Mouse (Mus musculus) kidney, adult 8-10 months (tissue): Measurements from ENCODE around the gene Maml3.

ENCODE experiments used
- DNase-seq, 2 experiments: peaks; one replicate each; pipeline ENCODE4 v3.0.0; 2022

Maml3 gene

DNA sequence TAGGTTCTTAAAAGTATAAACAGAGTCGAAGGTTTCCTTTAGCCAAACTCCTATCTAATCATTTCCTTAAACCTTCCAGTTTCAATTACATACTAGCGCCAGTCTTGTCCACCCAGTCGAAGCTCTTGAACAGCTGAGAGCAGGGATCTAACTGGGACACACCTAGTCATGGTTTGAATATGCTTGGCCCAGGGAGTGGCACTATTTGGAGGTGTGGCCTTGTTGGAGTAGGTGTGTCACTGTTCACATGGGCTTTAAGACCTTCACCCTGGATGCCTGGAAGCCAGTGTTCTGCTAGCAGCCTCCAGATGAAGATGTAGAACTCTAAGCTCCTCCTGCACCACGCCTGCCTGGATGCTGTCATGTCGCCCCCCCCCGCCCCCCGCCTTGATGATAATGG is 244.4 kb downstream of the Maml3 start:
- DNase-seq: no peak

DNA sequence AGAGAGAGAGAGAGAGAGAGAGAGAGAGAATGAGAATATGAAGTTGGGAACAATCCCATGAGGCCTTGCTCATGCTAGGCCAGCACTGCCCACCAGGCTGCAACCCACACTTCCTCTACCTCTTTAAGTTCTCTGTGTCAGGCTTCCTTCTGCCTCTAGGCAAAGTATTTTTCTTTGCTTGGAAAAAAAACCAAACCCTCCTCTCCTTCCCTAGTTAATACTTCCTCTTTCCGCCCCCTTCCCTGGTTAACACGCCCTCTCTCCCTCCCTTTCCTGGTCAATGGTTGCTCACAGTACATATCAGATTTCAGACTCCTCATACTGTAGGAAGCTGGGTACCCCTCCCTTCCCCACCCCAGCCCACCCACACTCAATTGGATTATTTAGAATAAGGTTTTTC is 245.7 kb downstream of the Maml3 start:
- DNase-seq: no peak

DNA sequence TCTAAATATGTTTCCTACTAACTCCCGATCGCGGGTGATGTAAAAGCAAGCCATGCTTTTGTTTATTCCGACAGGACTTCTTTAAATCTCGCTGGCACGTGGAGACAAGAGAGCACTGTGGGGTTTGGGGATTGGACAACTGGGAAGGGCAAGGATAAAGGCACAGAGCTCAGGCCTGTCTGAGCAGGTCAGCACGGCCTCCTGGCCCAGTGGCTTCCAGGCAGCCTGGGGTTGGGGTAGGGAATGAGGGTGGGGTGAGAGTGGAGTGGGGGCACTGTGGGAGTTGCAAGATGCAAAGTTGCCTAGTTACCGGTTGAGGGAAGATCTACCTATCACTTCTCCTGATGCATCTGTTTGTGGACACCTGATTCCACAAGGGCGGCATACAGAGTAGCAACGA is 250.7 kb downstream of the Maml3 start:
- no peak for DNase-seq

DNA sequence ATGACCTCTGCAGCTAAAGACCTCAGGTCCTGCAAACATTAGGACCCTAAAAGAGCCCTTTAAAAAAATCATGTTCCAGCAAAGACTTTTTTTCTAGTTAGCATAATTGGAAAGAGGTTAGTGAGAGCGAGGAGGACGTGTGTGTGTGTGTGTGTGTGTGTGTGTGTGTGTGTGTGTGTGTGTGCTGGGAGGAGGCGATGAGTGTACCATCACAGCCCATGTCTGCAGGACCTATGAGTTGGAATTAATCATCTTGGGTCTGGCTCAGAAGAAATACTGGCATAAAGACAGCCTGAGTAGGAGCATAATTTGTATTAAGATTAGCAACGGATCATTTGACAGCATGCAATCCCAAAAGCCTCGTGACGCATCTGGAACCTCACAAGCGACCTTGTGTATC is 251.3 kb downstream of the Maml3 start:
- no peak for DNase-seq

DNA sequence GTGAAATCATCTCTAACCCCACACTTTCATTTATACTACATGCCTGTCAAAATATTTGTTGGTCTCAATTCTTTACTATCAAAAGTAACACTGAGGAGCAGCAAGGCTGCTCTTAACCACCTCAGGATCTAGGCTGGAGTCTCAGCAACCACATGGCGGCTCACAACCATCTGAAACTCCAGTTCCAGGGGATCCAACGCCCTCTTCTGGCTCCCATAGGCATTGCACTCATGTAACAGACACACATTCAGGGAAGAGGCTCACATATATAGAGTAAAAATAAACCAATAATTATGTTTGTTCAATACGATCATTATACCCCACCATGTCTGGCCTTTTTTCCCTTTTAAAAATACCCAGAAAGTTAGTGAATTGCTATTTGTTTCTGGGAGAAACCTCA is 252.2 kb downstream of the Maml3 start:
- DNase-seq: no peak

DNA sequence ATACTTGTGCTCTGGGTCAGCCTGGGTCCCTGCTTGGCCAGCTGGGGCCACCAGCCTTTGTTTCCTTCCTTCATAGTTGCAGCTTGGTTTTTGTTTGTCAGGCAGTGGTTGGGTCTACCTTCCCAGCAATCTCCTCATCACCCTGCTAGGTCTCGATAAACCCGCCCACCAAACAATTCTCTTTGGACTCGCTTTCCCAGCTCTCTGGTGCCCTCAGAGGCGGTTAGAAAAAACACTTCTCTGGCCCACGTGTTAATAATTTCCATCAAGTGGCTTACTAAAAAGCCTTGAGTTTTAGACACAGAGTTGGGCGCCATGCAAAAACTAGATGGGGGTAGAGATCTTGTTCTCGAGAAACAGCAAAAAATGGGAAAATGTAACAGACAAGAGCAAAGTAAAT is 253.3 kb downstream of the Maml3 start:
- DNase-seq: no peak

DNA sequence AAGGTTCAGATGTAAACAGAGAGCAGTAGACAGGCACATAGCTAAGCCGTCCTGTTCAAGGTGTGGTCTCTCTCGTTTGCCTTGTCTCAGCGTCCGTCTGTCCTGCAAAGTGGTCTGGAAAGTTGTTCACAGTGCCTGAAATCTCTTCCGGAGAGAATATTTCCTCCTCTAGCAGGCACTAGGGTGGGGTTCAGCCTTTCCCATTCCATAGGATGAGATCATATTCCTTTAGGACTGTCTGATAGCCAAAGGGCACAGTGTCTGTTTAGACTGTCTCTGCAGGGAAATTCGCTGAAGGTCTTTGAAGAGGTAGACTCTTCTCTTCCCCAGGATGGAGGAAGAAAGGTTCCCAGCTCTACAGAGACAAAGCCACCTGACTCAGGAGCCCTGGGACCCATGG is 255.4 kb downstream of the Maml3 start:
- DNase-seq: no peak

DNA sequence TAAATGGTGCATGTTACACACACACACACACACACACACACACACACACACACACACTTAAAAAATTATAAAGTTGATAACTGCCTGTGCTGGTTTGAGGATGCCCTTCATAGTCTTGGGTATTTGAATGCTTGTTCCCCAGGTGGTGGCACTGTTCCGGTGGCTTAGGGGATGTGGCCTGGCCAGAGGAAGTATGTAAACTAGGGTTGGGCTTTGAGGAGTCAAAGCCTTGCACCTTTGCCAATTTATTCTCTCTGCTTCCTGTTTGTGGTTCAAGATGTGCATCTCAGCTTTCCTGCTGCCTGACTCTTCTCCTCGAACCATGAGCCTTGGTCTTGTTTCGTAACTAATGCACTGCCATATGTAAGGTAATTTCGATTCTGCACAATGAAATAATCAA is 257.6 kb downstream of the Maml3 start:
- no peak for DNase-seq

DNA sequence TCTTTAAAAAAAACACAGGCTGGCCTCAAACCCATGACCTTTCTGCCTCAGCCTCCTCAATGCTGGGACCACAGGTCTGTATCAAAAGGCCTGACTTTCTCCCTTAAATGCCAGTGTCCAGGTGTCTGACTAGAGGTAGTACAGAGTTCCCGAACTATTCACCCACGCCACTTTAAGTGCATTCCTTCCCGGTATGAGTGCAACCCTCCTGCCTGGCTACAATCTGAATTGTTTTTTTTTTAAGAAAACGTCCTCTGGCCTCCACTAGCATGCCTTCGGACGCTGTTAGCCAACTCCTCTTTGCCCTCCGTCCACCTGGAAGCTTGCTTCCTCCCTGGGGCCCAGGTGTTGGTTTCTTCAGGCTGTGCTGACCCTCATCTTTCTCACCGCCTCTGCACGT is 260.6 kb downstream of the Maml3 start:
- no peak for DNase-seq

DNA sequence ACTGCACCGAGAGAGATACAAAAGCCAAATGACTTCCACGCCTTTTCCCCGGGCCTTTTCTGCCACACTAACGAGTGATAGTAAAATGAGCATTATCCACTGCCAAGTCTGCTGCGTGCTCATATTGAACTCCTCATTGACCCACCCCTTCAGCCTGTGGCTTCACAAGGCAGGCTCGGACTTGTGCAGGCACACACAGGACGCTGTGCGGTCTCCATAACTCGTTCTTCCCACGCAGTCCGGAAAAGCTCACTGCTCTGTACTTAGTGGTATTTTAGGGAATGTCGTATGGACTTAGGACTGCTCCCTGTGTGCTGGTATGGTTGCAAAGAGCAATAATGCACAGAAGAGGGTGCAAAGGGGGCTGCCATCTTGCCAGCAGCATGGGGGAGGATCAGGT is 262.7 kb downstream of the Maml3 start:
- no peak for DNase-seq

DNA sequence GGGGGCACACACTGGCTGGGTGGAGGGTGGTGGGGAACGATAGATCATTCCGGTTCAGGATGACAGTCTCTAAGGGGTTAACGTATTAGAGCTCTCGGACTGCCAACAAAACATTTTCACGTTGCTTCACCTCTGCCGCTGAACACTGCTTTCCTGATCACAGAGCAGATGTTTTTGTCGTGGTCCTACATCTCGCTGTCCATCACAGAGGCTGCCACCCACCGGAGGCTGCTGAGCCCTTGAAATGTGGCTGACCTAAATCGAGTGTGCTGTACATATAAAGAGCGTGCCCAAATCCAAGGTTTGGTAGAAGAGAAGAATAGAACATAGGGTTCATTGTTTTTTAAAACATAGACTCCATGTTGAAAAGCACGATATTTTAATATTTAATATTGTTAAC is 263.3 kb downstream of the Maml3 start:
- no peak for DNase-seq

DNA sequence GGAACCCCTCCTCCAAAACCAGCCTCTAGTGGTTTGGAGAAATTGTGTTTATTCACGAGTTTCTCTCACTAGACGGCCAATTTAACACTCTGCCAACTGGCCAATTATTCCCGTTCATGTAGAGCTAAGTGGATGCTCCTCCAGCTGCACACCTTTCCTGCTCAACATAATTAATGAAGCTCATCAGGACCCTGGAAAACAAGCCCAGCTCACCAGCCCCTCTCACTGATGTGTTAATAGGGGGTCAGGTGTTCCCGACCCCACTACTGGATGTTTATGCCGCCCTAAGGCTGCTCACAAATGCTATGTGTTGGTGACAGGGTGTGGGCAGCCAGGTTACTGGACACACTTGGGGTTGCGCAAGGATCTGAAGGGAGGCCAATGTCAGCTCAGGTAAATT is 263.7 kb downstream of the Maml3 start:
- DNase-seq: no peak

DNA sequence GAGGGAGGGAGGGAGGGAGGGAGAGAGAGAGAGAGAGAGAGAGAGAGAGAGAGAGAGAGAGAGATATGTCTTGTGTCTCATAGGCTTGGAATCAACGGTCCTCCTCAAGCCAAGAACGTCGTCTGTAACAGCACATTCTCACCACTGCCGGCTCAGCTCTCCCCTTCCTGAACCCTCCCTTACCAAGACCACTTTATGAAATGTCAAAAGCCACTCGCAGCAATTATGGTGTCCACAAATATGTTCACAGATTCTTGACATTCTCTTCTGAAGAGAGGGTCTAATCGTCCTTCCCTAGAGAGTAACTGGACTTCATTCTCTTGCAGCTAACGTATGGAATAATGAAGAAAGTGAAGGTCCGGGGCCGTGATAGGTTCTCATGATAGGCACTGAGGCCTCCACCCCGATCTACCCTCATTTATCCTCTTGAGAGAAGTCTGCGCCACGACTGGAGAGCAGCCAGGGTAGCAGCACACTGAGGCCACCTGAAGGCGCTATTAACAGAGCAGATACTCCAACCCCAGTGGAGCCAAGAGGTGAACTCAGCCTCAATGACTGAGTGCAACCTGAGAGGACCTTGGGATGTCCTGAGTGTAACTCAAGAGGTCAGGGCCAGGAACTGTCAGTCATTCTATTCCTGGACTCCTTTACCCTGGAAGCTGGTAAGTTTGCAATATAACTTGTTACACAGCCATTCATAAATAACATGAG is 264.6 kb downstream of the Maml3 start:
- DNase-seq: no peak

DNA sequence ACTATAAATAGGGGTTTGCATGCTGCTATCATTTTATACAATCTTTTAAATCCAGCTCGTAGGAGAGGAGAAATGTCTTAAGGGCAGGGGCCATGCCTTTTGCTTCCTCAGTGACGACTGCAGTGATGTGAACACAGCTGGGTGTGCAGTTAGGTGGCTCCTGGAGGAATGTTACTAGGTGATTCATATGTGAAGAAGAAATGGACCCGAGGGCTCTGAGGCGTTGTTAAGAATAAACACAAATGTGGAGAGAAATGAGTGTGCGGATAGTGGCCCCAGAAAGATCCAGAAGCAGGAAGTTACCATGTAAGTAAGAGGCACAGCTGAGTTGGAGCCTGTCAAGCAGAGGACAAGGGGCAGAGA is 265.5 kb downstream of the Maml3 start:
- DNase-seq: no peak

DNA sequence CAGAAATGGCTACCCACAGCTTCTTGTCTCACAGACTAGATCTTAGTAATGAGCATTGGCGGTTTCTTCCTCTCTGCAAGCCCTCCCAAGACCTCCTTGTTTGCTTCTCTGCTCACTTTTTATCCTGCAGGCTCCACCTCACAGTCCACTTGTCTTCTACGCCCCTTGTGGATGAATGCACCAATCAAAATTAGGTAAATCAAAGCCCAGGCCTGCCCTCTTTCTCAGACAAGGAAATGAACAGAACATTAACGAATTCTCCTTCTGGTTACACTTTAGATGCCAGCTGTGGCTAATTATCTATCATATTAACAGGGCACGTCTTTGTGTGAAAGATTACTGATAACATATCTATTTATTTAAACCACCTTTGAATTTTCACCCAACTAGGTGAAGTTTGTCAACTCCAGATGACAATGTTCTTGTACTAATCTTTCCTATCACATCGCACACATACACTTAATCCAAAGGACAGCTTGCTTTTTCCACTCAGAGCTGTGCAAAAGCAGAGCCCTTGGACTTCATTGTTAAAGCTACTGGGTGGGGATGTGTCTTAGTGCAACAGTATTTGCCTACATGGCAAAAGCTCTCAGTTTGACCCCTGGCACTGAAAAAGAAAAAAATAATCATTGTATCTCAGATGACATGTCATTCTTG is 266.1 kb downstream of the Maml3 start:
- DNase-seq: no peak

DNA sequence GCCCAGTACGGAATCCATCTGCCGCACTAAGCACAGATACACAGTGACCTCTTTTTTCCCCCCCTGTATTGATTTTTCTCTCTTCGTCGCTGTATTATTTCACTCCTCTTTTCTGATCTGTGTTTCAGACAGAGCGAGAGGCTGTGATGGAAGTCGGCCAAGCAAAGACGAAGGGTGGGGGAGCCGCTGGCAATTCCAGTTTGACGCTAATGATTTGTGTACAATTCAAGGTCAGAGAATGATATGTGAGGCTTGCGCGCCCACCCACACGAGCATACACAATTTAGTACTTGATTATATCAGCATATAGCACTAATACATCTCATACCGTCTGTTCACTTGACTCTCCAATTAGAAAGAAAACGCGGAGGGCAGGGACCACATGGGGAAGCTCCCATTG is 271.9 kb downstream of the Maml3 start:
- no peak for DNase-seq

DNA sequence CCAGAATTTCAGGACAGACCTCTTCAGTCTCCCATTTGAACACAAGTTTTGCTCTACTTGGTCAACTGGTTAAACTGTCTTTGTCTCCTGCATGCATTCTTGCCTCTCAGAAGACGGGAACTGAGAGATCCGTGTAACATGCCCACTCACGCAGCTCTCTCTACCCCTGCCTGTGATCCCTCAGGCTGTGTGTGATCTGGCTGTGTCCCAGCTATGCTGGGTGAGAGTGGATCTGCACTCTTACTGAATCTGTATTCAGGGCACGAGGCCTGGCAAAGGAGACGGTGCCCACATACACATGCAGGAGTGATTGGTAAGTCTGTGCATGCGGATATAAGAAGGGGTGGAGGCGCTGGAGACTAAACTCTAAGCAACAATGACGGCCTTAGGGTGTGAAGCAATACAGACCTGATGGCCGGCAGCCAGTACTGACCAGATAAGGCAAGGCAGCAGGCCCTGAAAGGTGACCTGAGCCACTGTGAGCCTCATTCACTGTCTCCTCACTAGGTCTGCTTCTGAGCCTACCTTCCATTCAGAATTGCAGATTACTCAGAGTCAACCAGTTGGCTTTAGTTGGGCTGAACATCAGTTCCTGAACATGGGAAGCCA is 274.0 kb downstream of the Maml3 start:
- DNase-seq: peak in 1 of 2 experiments; percentile 4

DNA sequence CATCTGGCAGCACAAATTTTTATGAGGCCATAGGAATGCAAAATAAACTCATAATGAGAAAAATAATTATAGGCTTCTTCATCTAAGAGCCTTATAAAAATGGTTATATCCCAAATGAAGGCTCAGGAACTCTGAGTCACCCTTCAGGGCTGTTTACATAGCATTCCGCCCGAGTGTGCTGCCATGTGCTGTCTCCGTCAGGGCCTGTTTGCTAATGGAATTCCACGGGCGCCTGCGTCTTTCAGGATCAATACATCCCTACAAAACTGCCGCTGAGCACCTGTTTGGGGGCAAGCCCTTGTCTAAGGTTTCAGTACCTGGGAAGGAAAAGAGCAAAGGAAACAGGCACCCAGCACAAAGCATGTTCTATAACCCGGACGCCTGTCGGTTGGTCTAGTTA is 279.3 kb downstream of the Maml3 start:
- no peak for DNase-seq

DNA sequence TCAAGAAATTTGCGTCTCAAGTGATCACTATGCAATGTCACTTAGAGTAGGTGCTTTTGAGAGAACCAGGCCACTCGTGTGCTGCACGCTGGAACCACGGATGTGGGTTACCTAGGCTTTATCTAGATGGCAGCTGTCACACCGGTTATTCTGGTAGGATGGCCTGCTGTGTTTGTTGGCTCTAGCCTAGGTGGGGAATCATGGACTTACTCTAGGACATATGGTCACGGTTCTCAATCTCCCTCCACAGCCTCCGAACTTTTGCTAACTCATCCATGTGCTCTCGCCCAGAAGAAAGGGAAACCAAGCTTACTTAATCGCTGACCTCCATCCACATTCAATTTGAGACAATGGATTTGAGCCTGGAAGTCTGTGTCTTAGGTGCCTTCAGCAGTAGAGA is 280.4 kb downstream of the Maml3 start:
- DNase-seq: no peak

DNA sequence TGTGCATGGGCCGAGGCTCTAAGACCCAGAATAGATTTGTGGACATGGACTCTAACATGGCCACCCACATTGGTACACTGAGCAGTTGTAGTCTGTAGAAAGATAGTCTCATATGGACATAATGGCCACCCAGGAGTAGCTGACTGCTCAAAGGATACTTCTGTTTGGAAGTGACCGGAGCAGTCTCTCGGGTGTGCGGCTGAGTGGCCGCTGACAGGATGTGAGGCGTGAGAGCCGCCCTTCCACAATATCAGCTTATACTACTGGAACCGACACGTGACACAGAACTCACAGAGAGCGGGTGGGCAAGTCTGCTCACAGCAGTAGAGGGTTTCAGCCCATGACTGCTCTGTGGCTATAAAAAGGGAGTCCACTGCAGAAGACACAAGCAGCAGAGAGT is 283.3 kb downstream of the Maml3 start:
- DNase-seq: no peak

DNA sequence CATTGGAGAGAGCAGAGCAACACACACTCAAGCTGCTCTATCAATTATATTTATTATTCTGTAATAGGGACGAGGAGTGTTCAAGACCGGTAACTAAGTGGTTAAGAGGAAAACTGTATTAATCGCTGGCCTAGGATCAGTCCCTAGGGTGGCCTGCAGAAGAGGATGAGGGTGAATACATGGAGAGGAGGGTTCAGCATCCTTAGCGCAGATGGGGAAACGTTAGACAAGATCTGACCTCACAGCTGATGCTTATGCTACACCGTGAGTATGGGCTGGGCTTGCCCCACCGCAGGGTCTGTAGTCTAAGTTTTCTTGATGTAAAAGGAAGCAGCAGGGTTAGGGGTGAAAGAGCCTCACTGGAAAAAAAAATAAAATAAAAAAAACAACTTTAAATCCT is 285.8 kb downstream of the Maml3 start:
- DNase-seq: no peak

DNA sequence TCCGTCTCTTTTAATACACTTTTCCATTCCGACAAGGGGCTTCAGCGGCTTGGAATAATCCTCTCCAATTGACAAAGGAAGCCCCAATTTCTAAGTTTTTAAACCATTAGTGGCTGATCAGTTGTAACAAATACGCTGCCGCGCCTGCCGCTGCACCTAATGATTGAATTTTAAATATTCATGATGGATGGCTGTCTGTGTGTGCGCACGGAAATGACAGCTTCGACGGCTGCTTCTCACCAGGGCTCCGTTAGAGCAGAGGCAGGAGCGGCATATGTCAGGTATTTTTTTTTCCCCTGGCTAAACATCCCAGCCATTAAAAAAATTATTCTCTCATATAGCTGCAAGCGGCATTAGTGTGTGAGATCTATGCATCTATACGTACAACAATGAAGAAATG is 287.0 kb downstream of the Maml3 start:
- DNase-seq: no peak

DNA sequence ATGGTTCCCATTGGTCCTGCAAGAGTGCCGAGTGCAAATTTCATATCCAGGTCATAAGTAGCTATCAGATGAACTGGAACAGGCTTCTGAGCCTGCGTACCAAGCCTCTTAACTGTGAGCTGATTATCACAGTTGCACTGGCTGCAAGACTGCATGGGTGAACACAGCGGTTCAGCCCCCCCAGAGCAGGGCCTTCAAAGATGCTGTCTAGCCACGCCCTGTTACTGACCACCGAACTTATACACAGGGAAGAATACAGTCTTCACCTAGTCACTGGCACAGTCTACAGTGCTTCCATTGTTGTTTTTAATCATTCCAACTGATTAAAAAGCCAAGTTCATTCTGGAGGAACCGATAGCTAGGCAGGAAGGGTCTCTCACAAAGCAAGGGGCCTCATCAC is 287.5 kb downstream of the Maml3 start:
- no peak for DNase-seq

DNA sequence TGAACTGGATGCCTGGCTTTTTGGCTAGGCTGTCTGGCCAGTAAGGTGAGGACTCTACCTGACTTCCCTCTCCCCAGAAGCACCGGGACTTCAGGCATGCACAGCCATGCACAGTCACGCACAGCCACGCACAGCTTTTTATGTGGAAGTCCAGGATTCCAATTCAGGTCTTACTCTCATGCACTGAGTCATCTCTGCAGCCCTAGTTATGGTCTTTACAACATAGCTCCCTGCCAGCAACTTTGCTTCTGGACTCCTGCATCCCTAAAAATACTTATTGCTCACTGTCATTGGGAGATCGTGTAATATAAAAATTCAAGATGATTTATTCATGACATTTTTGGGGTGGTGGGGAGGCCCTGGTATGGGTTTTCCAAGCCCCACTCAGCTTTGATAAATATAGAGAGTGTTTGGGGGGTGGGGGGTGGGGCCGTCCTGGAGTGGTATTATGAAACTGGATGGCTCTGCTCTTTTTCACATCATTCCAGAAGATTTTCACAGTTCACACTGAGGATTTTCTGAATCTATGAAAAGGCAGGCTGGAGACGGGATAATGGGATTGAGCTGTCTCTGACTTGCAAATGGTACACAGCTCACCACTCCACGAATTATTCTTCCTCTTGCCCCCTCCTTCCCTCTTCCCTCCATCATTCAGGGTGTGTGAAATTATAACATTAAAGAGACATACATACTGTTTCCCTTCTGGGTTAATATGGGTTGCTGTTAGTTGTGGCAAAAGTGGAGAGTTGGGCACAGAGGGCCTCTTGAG is 288.2 kb downstream of the Maml3 start:
- no peak for DNase-seq
